Mouse (Mus musculus) cerebellum, adult 8-10 months (tissue): ENCODE measurements around the gene Sbno1.

ENCODE experiments used
- DNase-seq: peaks from one replicate; pipeline ENCODE4 v3.0.0; 2022

Gene Sbno1

DNA sequence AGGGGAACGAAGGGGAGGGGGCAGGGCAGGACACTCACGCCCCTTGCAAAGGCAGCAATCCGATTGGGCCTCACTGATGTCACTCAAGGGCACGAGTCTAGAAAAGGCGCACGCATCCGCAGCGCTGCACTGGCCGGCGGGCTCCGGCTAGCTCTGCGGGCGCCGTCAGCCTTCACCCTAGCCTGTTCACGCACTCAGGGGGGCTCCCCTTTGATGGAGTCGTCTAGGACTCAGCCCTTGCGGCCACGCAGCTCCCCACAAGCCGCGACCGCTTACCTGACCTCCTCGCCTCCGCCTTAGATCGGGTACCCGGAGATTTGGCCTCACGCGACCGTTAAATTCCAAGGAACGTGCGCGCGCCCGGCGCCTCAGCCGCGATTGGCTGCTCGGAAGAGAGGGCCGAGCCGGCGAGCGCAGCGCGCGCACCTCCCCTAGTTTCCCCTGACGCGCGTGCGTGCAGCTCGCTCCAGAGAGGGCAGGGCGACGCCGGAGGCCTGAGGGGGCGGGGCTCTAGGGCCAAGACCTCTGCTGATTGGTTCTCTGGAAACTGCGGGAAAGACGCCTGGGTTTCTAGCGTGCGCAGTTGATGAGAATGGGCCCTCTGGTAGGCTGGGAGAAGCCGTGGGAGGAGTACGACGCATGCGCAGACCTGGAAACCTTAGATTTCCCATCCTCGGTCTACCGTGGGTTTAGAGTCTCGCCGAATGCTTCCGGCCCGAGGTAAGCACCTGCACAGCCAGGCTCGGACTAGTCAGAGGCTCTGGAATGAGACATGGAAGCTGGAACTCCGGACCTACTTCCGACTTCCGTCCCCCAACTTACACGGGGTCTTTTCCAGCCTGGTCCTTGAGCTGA lies 98.1 kb downstream of the Sbno1 start, which contains the start of the genes Mphosph9 and 2810006K23Rik:
Mphosph9 (minus strand) TSS at position 463 of the 855 bp plus-strand sequence.
2810006K23Rik (plus strand) TSS at position 580 of the 855 bp plus-strand sequence.
- peak; percentile 99 for DNase-seq

DNA sequence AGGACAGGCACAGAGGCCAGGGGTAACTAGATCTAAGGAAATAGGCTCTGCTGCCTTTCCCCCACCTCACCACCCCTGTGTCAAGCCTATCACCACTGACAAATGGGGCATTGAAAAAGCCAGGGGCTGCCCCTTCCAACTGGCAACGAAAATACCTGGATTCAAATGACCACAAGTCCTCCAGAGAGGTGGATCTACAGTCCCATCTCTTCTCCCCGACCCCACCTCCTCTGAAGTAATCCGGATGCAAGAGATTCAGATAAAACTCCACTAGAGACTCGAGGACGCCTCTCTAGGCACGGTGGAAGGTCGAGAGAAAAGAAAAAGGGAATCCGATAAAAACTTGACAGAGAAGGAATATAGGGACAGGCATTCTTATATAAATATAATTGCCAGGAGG lies 99.0 kb downstream of the Sbno1 start:
- DNase-seq: no peak
